Mouse (Mus musculus): ENCODE results near the gene Satb1. TPM values are rescaled to one million over a fixed set of nuclear protein-coding genes. Genes with fewer than 3 reads are reported as not detected.

Gene Satb1
- polyA plus RNA-seq (2015; fragmentation: Nextera tagmentation; extraction: Ambion mirVana): 33.5 and 34.4 TPM in 2 replicates

GRCm38 (mm10) chr17:51832900-51833577 lies at the start of gene Satb1:
TSS of gene Satb1 (minus strand) at chr17:51833290.
- peak; percentile 90 for ATAC-seq (ENCODE audit: low FRiP score, low read depth)
- Histone ChIP-seq H3K4me3 (peak within 1 kb of the TSS; percentile 91), H3K36me3 (no peaks in the 10 kb centered on the region), H3K9ac (peak within 1 kb of the TSS; percentile 80), H3K9me3 (no peaks in the 10 kb centered on the region), H3K27ac (replicated peaks) (peak within 1 kb of the TSS; percentile 48), H3K4me1 (replicated peaks) (peaks cover 27% of the 10 kb centered on the region), H3K27me3 (peaks cover 25% of the 10 kb centered on the region), H3K4me2 (peak within 1 kb of the TSS; percentile 98)
- WGBS: under 1% methylated on average over 30 of the region's 52 CpGs

GRCm38 (mm10) chr17:51882566-51882965 lies 49.5 kb upstream of the Satb1 start:
- no peak for ATAC-seq (ENCODE audit: low FRiP score, low read depth)
- H3K4me1 ChIP-seq (replicated peaks): no peaks in the 10 kb centered on the region

GRCm38 (mm10) chr17:51880895-51881622 lies 48.0 kb upstream of the Satb1 start:
- no peaks in the 10 kb centered on the region for H3K27me3 ChIP-seq
- no peak overlapping the region for H3K9ac ChIP-seq
- H3K4me1 ChIP-seq (replicated peaks): no peaks in the 10 kb centered on the region
- H3K9me3 ChIP-seq: no peaks in the 10 kb centered on the region
- H3K4me3 ChIP-seq: no peak overlapping the region
- WGBS: 36% methylated on average over 8 of the region's 8 CpGs
- H3K36me3 ChIP-seq: no peaks in the 10 kb centered on the region
- no peak overlapping the region for H3K27ac ChIP-seq (replicated peaks)
- H3K4me2 ChIP-seq: no peak overlapping the region
- no peak for ATAC-seq (ENCODE audit: low FRiP score, low read depth)

More at GRCm38 (mm10) chr17:51882566-51882965, 49.5 kb upstream of the Satb1 start:
- no peaks in the 10 kb centered on the region for H3K27me3 ChIP-seq
- H3K36me3 ChIP-seq: no peaks in the 10 kb centered on the region
- no peak overlapping the region for H3K27ac ChIP-seq (replicated peaks)
- H3K9me3 ChIP-seq: no peaks in the 10 kb centered on the region
- H3K4me3 ChIP-seq: no peak overlapping the region
- WGBS: 97% methylated on average over 12 of the region's 12 CpGs
- no peak overlapping the region for H3K4me2 ChIP-seq
- no peak overlapping the region for H3K9ac ChIP-seq

GRCm38 (mm10) chr17:51880221-51880620 lies 47.1 kb upstream of the Satb1 start:
- no peaks in the 10 kb centered on the region for H3K9me3 ChIP-seq

GRCm38 (mm10) chr17:51879736-51880135 lies 46.6 kb upstream of the Satb1 start:
- no peaks in the 10 kb centered on the region for H3K9me3 ChIP-seq
- WGBS: 92% methylated on average over 5 of the region's 5 CpGs
- H3K36me3 ChIP-seq: no peaks in the 10 kb centered on the region
- H3K4me3 ChIP-seq: no peak overlapping the region
- no peaks in the 10 kb centered on the region for H3K27me3 ChIP-seq
- ATAC-seq (ENCODE audit: low FRiP score, low read depth): no peak
- no peaks in the 10 kb centered on the region for H3K4me1 ChIP-seq (replicated peaks)
- H3K27ac ChIP-seq (replicated peaks): no peak overlapping the region
- no peak overlapping the region for H3K9ac ChIP-seq
- H3K4me2 ChIP-seq: no peak overlapping the region

More at GRCm38 (mm10) chr17:51880221-51880620, 47.1 kb upstream of the Satb1 start:
- H3K36me3 ChIP-seq: no peaks in the 10 kb centered on the region
- no peaks in the 10 kb centered on the region for H3K27me3 ChIP-seq
- H3K4me1 ChIP-seq (replicated peaks): no peaks in the 10 kb centered on the region
- WGBS: 11% methylated on average over 9 of the region's 9 CpGs
- no peak for ATAC-seq (ENCODE audit: low FRiP score, low read depth)
- H3K27ac ChIP-seq (replicated peaks): no peak overlapping the region
- H3K9ac ChIP-seq: no peak overlapping the region
- H3K4me2 ChIP-seq: no peak overlapping the region
- no peak overlapping the region for H3K4me3 ChIP-seq

- Histone ChIP-seq H3K27me3 (no peaks in the 10 kb centered on the region), H3K27ac (replicated peaks) (no peak overlapping the region), H3K9me3 (no peaks in the 10 kb centered on the region), H3K4me1 (replicated peaks) (no peaks in the 10 kb centered on the region), H3K4me2 (no peak overlapping the region), H3K9ac (no peak overlapping the region), H3K4me3 (no peak overlapping the region), H3K36me3 (no peaks in the 10 kb centered on the region)
- WGBS: 88% methylated on average over 2 of the region's 2 CpGs
- ATAC-seq (ENCODE audit: low FRiP score, low read depth): no peak
These were observed 46.1 kb upstream of the Satb1 start for GRCm38 (mm10) chr17:51879171-51879570.

- Histone ChIP-seq H3K36me3 (no peaks in the 10 kb centered on the region), H3K27me3 (no peaks in the 10 kb centered on the region), H3K9me3 (no peaks in the 10 kb centered on the region), H3K4me3 (no peak overlapping the region), H3K4me1 (replicated peaks) (no peaks in the 10 kb centered on the region), H3K4me2 (no peak overlapping the region), H3K9ac (no peak overlapping the region), H3K27ac (replicated peaks) (no peak overlapping the region)
- no peak for ATAC-seq (ENCODE audit: low FRiP score, low read depth)
- 89% methylated on average over 5 of the region's 5 CpGs for WGBS
These were observed 43.4 kb upstream of the Satb1 start for GRCm38 (mm10) chr17:51876471-51876870.

- Histone ChIP-seq H3K36me3 (no peaks in the 10 kb centered on the region), H3K27ac (replicated peaks) (no peak overlapping the region), H3K9ac (no peak overlapping the region), H3K27me3 (no peaks in the 10 kb centered on the region), H3K9me3 (no peaks in the 10 kb centered on the region), H3K4me3 (no peak overlapping the region), H3K4me1 (replicated peaks) (no peaks in the 10 kb centered on the region), H3K4me2 (no peak overlapping the region)
- no peak for ATAC-seq (ENCODE audit: low FRiP score, low read depth)
- WGBS: 96% methylated on average over 4 of the region's 4 CpGs
These were observed 24.5 kb upstream of the Satb1 start for GRCm38 (mm10) chr17:51857616-51858015.

GRCm38 (mm10) chr17:51856332-51856731 lies 23.2 kb upstream of the Satb1 start:
- Histone ChIP-seq H3K9ac (no peak overlapping the region), H3K4me2 (no peak overlapping the region), H3K4me1 (replicated peaks) (no peaks in the 10 kb centered on the region), H3K27ac (replicated peaks) (no peak overlapping the region), H3K36me3 (no peaks in the 10 kb centered on the region), H3K9me3 (no peaks in the 10 kb centered on the region), H3K27me3 (no peaks in the 10 kb centered on the region), H3K4me3 (no peak overlapping the region)
- ATAC-seq (ENCODE audit: low FRiP score, low read depth): no peak
- 86% methylated on average over 3 of the region's 3 CpGs for WGBS

- no peak overlapping the region for H3K9ac ChIP-seq
- no peaks in the 10 kb centered on the region for H3K36me3 ChIP-seq
- no peak overlapping the region for H3K4me3 ChIP-seq
- no peaks in the 10 kb centered on the region for H3K9me3 ChIP-seq
- H3K4me2 ChIP-seq: no peak overlapping the region
- 83% methylated on average over 3 of the region's 3 CpGs for WGBS
- no peaks in the 10 kb centered on the region for H3K27me3 ChIP-seq
- ATAC-seq (ENCODE audit: low FRiP score, low read depth): no peak
- no peak overlapping the region for H3K27ac ChIP-seq (replicated peaks)
- H3K4me1 ChIP-seq (replicated peaks): no peaks in the 10 kb centered on the region
These were observed 22.2 kb upstream of the Satb1 start for GRCm38 (mm10) chr17:51855261-51855660.

- no peaks in the 10 kb centered on the region for H3K9me3 ChIP-seq
- no peaks in the 10 kb centered on the region for H3K27me3 ChIP-seq
- no peak overlapping the region for H3K4me2 ChIP-seq
- no peak for ATAC-seq (ENCODE audit: low FRiP score, low read depth)
- no peak overlapping the region for H3K27ac ChIP-seq (replicated peaks)
- H3K9ac ChIP-seq: no peak overlapping the region
- no peaks in the 10 kb centered on the region for H3K4me1 ChIP-seq (replicated peaks)
- no peaks in the 10 kb centered on the region for H3K36me3 ChIP-seq
- WGBS: 88% methylated on average over 5 of the region's 5 CpGs
- no peak overlapping the region for H3K4me3 ChIP-seq
These were observed 20.9 kb upstream of the Satb1 start for GRCm38 (mm10) chr17:51853952-51854351.

GRCm38 (mm10) chr17:51840596-51840995 lies 7.5 kb upstream of the Satb1 start:
- no peak overlapping the region for H3K27ac ChIP-seq (replicated peaks)
- 0 out of 2 replicates have a peak, but pooled peaks cover 2% of the 10 kb centered on the region for H3K27me3 ChIP-seq
- 68% methylated on average over 6 of the region's 6 CpGs for WGBS
- no peaks in the 10 kb centered on the region for H3K36me3 ChIP-seq
- no peaks in the 10 kb centered on the region for H3K4me1 ChIP-seq (replicated peaks)
- no peak overlapping the region for H3K9ac ChIP-seq
- no peaks in the 10 kb centered on the region for H3K9me3 ChIP-seq
- no peak overlapping the region for H3K4me2 ChIP-seq
- no peak overlapping the region for H3K4me3 ChIP-seq
- ATAC-seq (ENCODE audit: low FRiP score, low read depth): no peak

Data from hindbrain, embryonic 15.5 days (tissue).